Comparison of ENCODE assay signal across 26 mouse cellular contexts in the genomic region with DNA sequence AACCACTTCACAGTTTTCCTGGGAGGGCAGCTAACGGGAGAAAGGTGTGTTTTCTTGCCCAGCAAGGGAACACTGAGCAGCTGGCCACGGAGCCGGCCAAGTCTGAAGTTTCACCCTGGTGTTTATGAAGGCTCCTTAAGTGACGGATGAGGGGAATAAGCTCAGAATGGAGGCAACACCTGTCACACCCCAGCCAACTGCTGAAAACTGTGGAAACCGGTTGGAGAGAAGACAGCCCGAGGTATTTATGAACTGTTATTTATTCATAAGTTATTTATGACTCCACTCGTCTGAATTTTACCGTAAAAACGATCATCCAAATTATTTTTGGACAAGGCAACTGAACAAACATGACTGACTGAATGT.
DNase-seq lines count a peak whose midpoint lies in the region; ATAC-seq and TF ChIP-seq lines count a peak whose summit lies in the region.
"Had no signal": no experiment of that assay in that cellular context is flagged by ENCODE, and none has a peak within 500 bp of the region (broad histone marks: within the 10 kb centered on the region; RNA-seq: fewer than 3 reads in every experiment).

No protein-coding gene starts in this region.

- H3K27me3 ChIP-seq in forebrain, embryonic 12.5 days = peaks cover 46% of the 10 kb centered on the region
- no peaks in the 10 kb centered on the region; the same call in 1 of the 2 replicates for H3K27me3 ChIP-seq in forebrain, embryonic 15.5 days
- H3K27me3 ChIP-seq in neural tube, embryonic 14.5 days (ENCODE audit: control insufficient read depth, insufficient read depth, low read length) = no peaks in the 10 kb centered on the region
- H3K27me3 ChIP-seq in myocyte (ENCODE audit: control insufficient read depth, insufficient read depth, insufficient read length) = no peaks in the 10 kb centered on the region
- H3K27me3 ChIP-seq: CH12.LX; embryonic facial prominence, embryonic 12.5 days; embryonic facial prominence, embryonic 15.5 days; heart, embryonic 13.5 days; hindbrain, embryonic 12.5 days; intestine, embryonic 15.5 days; Patski had no signal

- H3K9me3 ChIP-seq in forebrain, embryonic 12.5 days = no peaks in the 10 kb centered on the region
- no peaks in the 10 kb centered on the region for H3K9me3 ChIP-seq in forebrain, embryonic 15.5 days
- H3K9me3 ChIP-seq in neural tube, embryonic 14.5 days (ENCODE audit: control insufficient read depth, low read length) = no peaks in the 10 kb centered on the region
- H3K9me3 ChIP-seq: embryonic facial prominence, embryonic 12.5 days; embryonic facial prominence, embryonic 15.5 days; forebrain, embryonic 13.5 days; G1E; heart, embryonic 13.5 days; hindbrain, embryonic 12.5 days; intestine, embryonic 15.5 days had no signal

- no peak overlapping the region for H3K27ac ChIP-seq in forebrain, embryonic 12.5 days
- H3K27ac ChIP-seq in forebrain, embryonic 15.5 days (replicated peaks) = no peak overlapping the region
- 0 out of 2 replicates have a peak overlapping the region, but pooled peaks have one; percentile 16 for H3K27ac ChIP-seq in neural tube, embryonic 14.5 days (ENCODE audit: low read depth, low read length)
- H3K27ac ChIP-seq: embryonic facial prominence, embryonic 12.5 days; embryonic facial prominence, embryonic 15.5 days; forebrain, embryonic 13.5 days; heart, embryonic 13.5 days; hindbrain, embryonic 12.5 days; intestine, embryonic 15.5 days had no signal

- DNase-seq in neural tube, embryonic 10.5 days (ENCODE audit: extremely low spot score, low spot score) = no peak
- DNase-seq in layer of hippocampus, adult 18-20 months (ENCODE audit: low spot score in 2 of 2) = no peak
- DNase-seq: adrenal gland, postnatal 10 days; adrenal gland, postnatal 36 days; B cell, adult 2 months; cerebellum, adult 18-20 months; cerebellum, adult 9-10 months; cerebellum, postnatal 14 days; gastrocnemius, postnatal 25 days; heart, adult 18-20 months; heart, postnatal 14 days; heart, postnatal 4 days had no signal

- 0 out of 2 replicates have a peak overlapping the region, but pooled peaks have one; percentile 22 for H3K9ac ChIP-seq in forebrain, embryonic 12.5 days
- H3K9ac ChIP-seq in forebrain, embryonic 15.5 days (replicated peaks) = no peak overlapping the region
- no peak overlapping the region for H3K9ac ChIP-seq in neural tube, embryonic 14.5 days (replicated peaks; ENCODE audit: low read depth, low read length)
- H3K9ac ChIP-seq: embryonic facial prominence, embryonic 12.5 days; embryonic facial prominence, embryonic 15.5 days; heart, embryonic 13.5 days; hindbrain, embryonic 12.5 days; intestine, embryonic 15.5 days had no signal

- ATAC-seq in forebrain, embryonic 12.5 days (ENCODE audit: low FRiP score) = no peak
- ATAC-seq in forebrain, embryonic 15.5 days (replicated peaks) = no peak
- no peak for ATAC-seq in neural tube, embryonic 14.5 days (ENCODE audit: low read depth)
- ATAC-seq: hindbrain, embryonic 16.5 days; intestine, embryonic 15.5 days; Patski had no signal

- H3K4me1 ChIP-seq in forebrain, embryonic 12.5 days = peaks cover 21% of the 10 kb centered on the region
- peaks cover 11% of the 10 kb centered on the region for H3K4me1 ChIP-seq in forebrain, embryonic 15.5 days
- no peaks in the 10 kb centered on the region for H3K4me1 ChIP-seq in neural tube, embryonic 14.5 days (ENCODE audit: control insufficient read depth, insufficient read depth, low read length)
- H3K4me1 ChIP-seq: embryonic facial prominence, embryonic 12.5 days; intestine, embryonic 15.5 days had no signal

- H3K4me3 ChIP-seq in forebrain, embryonic 12.5 days (replicated peaks) = no peak overlapping the region
- H3K4me3 ChIP-seq in forebrain, embryonic 15.5 days = no peak overlapping the region
- no peak overlapping the region for H3K4me3 ChIP-seq in neural tube, embryonic 14.5 days (ENCODE audit: low read depth, low read length)
- no peak overlapping the region for H3K4me3 ChIP-seq in myocyte
- H3K4me3 ChIP-seq: embryonic facial prominence, embryonic 12.5 days; embryonic facial prominence, embryonic 15.5 days; forebrain, embryonic 13.5 days; heart, embryonic 13.5 days; hindbrain, embryonic 12.5 days; intestine, embryonic 15.5 days had no signal

- no peak overlapping the region for H3ac ChIP-seq in myocyte (ENCODE audit: control insufficient read depth, insufficient read length)

- no peaks in the 10 kb centered on the region for H3K79me2 ChIP-seq in myocyte (ENCODE audit: control insufficient read depth, insufficient read depth)

- whole genome bisulfite sequencing in forebrain, embryonic 12.5 days = 70% methylated on average over 9 of the region's 9 CpGs
- WGBS in forebrain, embryonic 15.5 days = 59% methylated on average over 9 of the region's 9 CpGs
- WGBS in neural tube, embryonic 14.5 days = 63% methylated on average over 9 of the region's 9 CpGs

- TF ChIP-seq POLR2A in myocyte (IDR thresholded peaks at IDR 0.05; ENCODE audit: insufficient read length, low read depth) = no peak

- H3K4me2 ChIP-seq in forebrain, embryonic 12.5 days = peak overlapping the region; percentile 20; the same call in 1 of the 2 replicates
- no peak overlapping the region for H3K4me2 ChIP-seq in forebrain, embryonic 15.5 days (replicated peaks)
- H3K4me2 ChIP-seq in neural tube, embryonic 14.5 days (ENCODE audit: low read depth, low read length) = no peak overlapping the region
- H3K4me2 ChIP-seq in myocyte (ENCODE audit: low read depth) = peak overlapping the region; percentile 32
- H3K4me2 ChIP-seq: embryonic facial prominence, embryonic 12.5 days; embryonic facial prominence, embryonic 15.5 days; heart, embryonic 13.5 days; hindbrain, embryonic 12.5 days; intestine, embryonic 15.5 days had no signal

- H3K36me3 ChIP-seq in forebrain, embryonic 12.5 days (replicated peaks) = no peaks in the 10 kb centered on the region
- no peaks in the 10 kb centered on the region for H3K36me3 ChIP-seq in forebrain, embryonic 15.5 days
- H3K36me3 ChIP-seq in neural tube, embryonic 14.5 days (ENCODE audit: control insufficient read depth, insufficient read depth, low read length) = no peaks in the 10 kb centered on the region
- peaks cover 7% of the 10 kb centered on the region for H3K36me3 ChIP-seq in myocyte (ENCODE audit: control insufficient read depth, insufficient read depth)
- H3K36me3 ChIP-seq: embryonic facial prominence, embryonic 12.5 days; G1E; hindbrain, embryonic 12.5 days had no signal

TF ChIP-seq in myocyte, 11 proteins besides CTCF, POLR2A, EP300 and RAD21:
- TF ChIP-seq MYOD1 (IDR thresholded peaks at IDR 0.05; ENCODE audit: control insufficient read depth in 1 of 3, insufficient read length in 2 of 3, low read depth in 2 of 3) (peak in 2 of 3 experiments; percentile 62 to 85), CEBPB (IDR thresholded peaks at IDR 0.05; ENCODE audit: insufficient read depth, poor library complexity, severe bottlenecking) (no peak), MAX (IDR thresholded peaks at IDR 0.05; ENCODE audit: low read depth) (no peak), TCF12 (IDR thresholded peaks at IDR 0.05; ENCODE audit: insufficient read depth, poor library complexity, severe bottlenecking) (peak; percentile 60), MYOG (IDR thresholded peaks at IDR 0.05; ENCODE audit: control insufficient read depth in 1 of 3, insufficient read depth in 1 of 3, insufficient read length in 2 of 3, low read depth in 2 of 3) (peak in 2 of 3 experiments; percentile 57 to 79)

Comparison
In these comparisons a context has a peak if more than half of its experiments do, and no peak if none do; other contexts are left out.
1. H3K4me2 ChIP-seq: peak in forebrain, embryonic 12.5 days (single experiment) and myocyte (single experiment); none in forebrain, embryonic 15.5 days (single experiment) and neural tube, embryonic 14.5 days (single experiment).